Mouse (Mus musculus): ENCODE measurements at regions not wholly inside any gene's neighbourhood (a gene's known extent, or its start where the extent isn't known, plus 50 kb on each side); places are given as distances from the start of the nearest gene placed in this dataset.
A peak's percentile ranks its signal among the peaks of the same experiment; 100 is the strongest.

GRCm38 (mm10) chr1:107917037-107917436 lies 327.2 kb downstream of the Serpinb8 start:
- H3K27ac ChIP-seq, result no peak overlapping the region
- H3K9me3 ChIP-seq, result no peaks in the 10 kb centered on the region
- H3K27me3 ChIP-seq (replicated peaks), result no peaks in the 10 kb centered on the region
- H3K4me2 ChIP-seq, result no peak overlapping the region
- no peak overlapping the region for H3K9ac ChIP-seq
- no peaks in the 10 kb centered on the region for H3K36me3 ChIP-seq (replicated peaks)
- H3K4me1 ChIP-seq, result peaks cover 10% of the 10 kb centered on the region; the same call in 1 of the 2 replicates
- no peak for ATAC-seq (replicated peaks)
- 64% methylated on average over 5 of the region's 5 CpGs for WGBS
- H3K4me3 ChIP-seq, result no peak overlapping the region

GRCm38 (mm10) chr1:107941601-107942270 lies 351.9 kb downstream of the Serpinb8 start:
- H3K9me3 ChIP-seq, result no peaks in the 10 kb centered on the region
- H3K27ac ChIP-seq, result no peak overlapping the region
- H3K27me3 ChIP-seq (replicated peaks), result no peaks in the 10 kb centered on the region
- H3K4me1 ChIP-seq, result no peaks in the 10 kb centered on the region
- H3K4me3 ChIP-seq, result no peak overlapping the region
- ATAC-seq (replicated peaks), result no peak
- no peaks in the 10 kb centered on the region for H3K36me3 ChIP-seq (replicated peaks)
- H3K9ac ChIP-seq, result no peak overlapping the region
- no peak overlapping the region for H3K4me2 ChIP-seq
- WGBS, result 80% methylated on average over 5 of the region's 5 CpGs

GRCm38 (mm10) chr1:107946204-107946939 lies 356.6 kb downstream of the Serpinb8 start:
- Histone ChIP-seq H3K4me3 (no peak overlapping the region), H3K36me3 (replicated peaks) (no peaks in the 10 kb centered on the region), H3K9ac (no peak overlapping the region), H3K4me2 (no peak overlapping the region), H3K9me3 (no peaks in the 10 kb centered on the region), H3K27me3 (replicated peaks) (no peaks in the 10 kb centered on the region), H3K27ac (no peak overlapping the region), H3K4me1 (no peaks in the 10 kb centered on the region)
- no peak for ATAC-seq (replicated peaks)
- WGBS, result 57% methylated on average over 1 of the region's 1 CpGs

DNA sequence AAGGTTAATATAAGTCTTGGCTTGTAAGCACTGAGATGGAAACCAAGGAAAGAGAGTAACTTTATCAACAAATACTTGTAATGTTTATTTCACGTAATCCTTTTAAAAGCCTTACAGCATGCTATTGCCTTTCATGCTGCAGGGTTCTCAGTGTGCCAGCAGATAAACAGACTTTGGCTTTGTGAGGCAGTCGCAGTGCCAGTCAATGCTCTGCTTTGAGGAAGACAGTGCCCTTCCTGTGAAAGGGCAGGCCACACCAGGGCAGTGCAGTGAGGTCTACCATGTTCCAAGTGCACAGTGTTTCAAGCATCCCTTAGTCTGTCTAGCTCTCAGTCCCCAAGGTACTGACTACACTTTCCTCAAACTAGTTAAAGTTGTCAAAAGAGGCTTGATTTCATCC lies 360.6 kb downstream of the Serpinb8 start:
- Histone ChIP-seq H3K27me3 (replicated peaks) (no peaks in the 10 kb centered on the region), H3K27ac (no peak overlapping the region), H3K9me3 (no peaks in the 10 kb centered on the region), H3K4me1 (no peaks in the 10 kb centered on the region), H3K9ac (no peak overlapping the region), H3K4me2 (no peak overlapping the region), H3K4me3 (no peak overlapping the region), H3K36me3 (replicated peaks) (no peaks in the 10 kb centered on the region)
- WGBS, result 60% methylated on average over 2 of the region's 2 CpGs
- no peak for ATAC-seq (replicated peaks)

- no peaks in the 10 kb centered on the region for H3K4me1 ChIP-seq
- H3K4me2 ChIP-seq, result no peak overlapping the region
- H3K9me3 ChIP-seq, result no peaks in the 10 kb centered on the region
- no peak for ATAC-seq (replicated peaks)
- H3K36me3 ChIP-seq (replicated peaks), result no peaks in the 10 kb centered on the region
- no peak overlapping the region for H3K4me3 ChIP-seq
- no peak overlapping the region for H3K9ac ChIP-seq
- no peaks in the 10 kb centered on the region for H3K27me3 ChIP-seq (replicated peaks)
- no peak overlapping the region for H3K27ac ChIP-seq
These were observed 371.2 kb downstream of the Serpinb8 start for GRCm38 (mm10) chr1:107961009-107961408.

GRCm38 (mm10) chr1:107975626-107976335 lies 386.0 kb downstream of the Serpinb8 start:
- Histone ChIP-seq H3K4me2 (no peak overlapping the region), H3K36me3 (replicated peaks) (no peaks in the 10 kb centered on the region), H3K27ac (no peak overlapping the region), H3K9ac (no peak overlapping the region), H3K27me3 (replicated peaks) (no peaks in the 10 kb centered on the region), H3K4me3 (no peak overlapping the region), H3K4me1 (peaks cover 5% of the 10 kb centered on the region; the same call in 1 of the 2 replicates), H3K9me3 (no peaks in the 10 kb centered on the region)
- peak; percentile 57 for ATAC-seq (replicated peaks)
- WGBS, result 16% methylated on average over 8 of the region's 8 CpGs

GRCm38 (mm10) chr1:107977686-107978085 lies 387.9 kb downstream of the Serpinb8 start:
- Histone ChIP-seq H3K9ac (no peak overlapping the region), H3K36me3 (replicated peaks) (no peaks in the 10 kb centered on the region), H3K4me1 (peaks cover 5% of the 10 kb centered on the region; the same call in 1 of the 2 replicates), H3K27me3 (replicated peaks) (no peaks in the 10 kb centered on the region), H3K4me2 (no peak overlapping the region), H3K9me3 (no peaks in the 10 kb centered on the region), H3K27ac (no peak overlapping the region), H3K4me3 (no peak overlapping the region)
- 48% methylated on average over 2 of the region's 2 CpGs for WGBS
- ATAC-seq (replicated peaks), result no peak

GRCm38 (mm10) chr1:107978411-107978810 lies 388.6 kb downstream of the Serpinb8 start:
- 8% methylated on average over 5 of the region's 5 CpGs for WGBS
- Histone ChIP-seq H3K4me3 (no peak overlapping the region), H3K4me1 (peaks cover 5% of the 10 kb centered on the region; the same call in 1 of the 2 replicates), H3K4me2 (no peak overlapping the region), H3K27ac (no peak overlapping the region), H3K9ac (no peak overlapping the region), H3K27me3 (replicated peaks) (no peaks in the 10 kb centered on the region), H3K36me3 (replicated peaks) (no peaks in the 10 kb centered on the region), H3K9me3 (no peaks in the 10 kb centered on the region)
- peak; percentile 73 for ATAC-seq (replicated peaks)

DNA sequence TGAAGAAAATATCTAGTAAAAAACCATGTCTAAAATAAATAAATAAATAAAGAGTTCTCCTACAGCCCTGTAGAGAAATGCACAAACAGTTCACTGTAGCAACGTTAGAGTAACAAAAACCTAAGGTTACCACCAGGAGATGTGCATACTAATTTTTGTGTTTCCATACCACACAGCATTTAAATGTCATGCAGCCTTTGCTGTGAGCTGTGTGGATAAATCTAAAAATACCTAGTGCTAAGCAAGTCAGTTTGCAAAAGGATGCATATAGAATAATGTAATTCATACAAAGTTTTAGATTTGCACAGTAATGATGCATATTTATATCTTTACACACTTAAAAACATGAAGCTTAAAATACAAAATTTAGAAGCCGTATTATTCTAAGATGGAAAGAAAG lies 395.8 kb downstream of the Serpinb8 start:
- ATAC-seq (replicated peaks), result no peak
- Histone ChIP-seq H3K36me3 (replicated peaks) (no peaks in the 10 kb centered on the region), H3K27me3 (replicated peaks) (no peaks in the 10 kb centered on the region), H3K4me3 (no peak overlapping the region), H3K27ac (no peak overlapping the region), H3K4me2 (no peak overlapping the region), H3K9me3 (no peaks in the 10 kb centered on the region), H3K4me1 (no peaks in the 10 kb centered on the region), H3K9ac (no peak overlapping the region)
- WGBS, result 83% methylated on average over 2 of the region's 2 CpGs

DNA sequence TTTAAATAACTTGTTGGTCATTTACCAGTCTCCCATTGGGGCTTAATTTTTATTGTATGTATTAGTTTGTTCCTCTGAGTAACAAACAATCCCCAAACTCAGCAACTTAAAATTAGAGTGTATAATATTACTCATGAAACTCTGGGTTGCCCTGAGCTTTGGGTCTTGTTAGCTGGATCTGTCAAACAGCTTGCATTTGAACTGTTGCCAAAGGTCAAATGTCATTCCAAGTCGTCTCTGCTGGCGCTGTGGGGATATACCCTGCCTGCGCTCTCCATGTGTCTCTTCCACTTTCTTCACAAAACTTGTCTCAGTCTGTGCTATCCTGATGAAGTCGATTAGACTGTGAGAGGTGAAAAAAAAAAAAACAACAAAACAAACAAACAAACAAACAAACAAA lies 398.3 kb downstream of the Serpinb8 start:
- ATAC-seq (replicated peaks), result no peak
- Histone ChIP-seq H3K36me3 (replicated peaks) (no peaks in the 10 kb centered on the region), H3K4me2 (no peak overlapping the region), H3K27ac (no peak overlapping the region), H3K9me3 (no peaks in the 10 kb centered on the region), H3K4me3 (no peak overlapping the region), H3K4me1 (no peaks in the 10 kb centered on the region), H3K27me3 (replicated peaks) (no peaks in the 10 kb centered on the region), H3K9ac (no peak overlapping the region)
- 67% methylated on average over 4 of the region's 4 CpGs for WGBS

GRCm38 (mm10) chr1:107993013-107993412 lies 403.2 kb downstream of the Serpinb8 start:
- Histone ChIP-seq H3K36me3 (replicated peaks) (no peaks in the 10 kb centered on the region), H3K9me3 (no peaks in the 10 kb centered on the region), H3K4me1 (no peaks in the 10 kb centered on the region), H3K4me2 (no peak overlapping the region), H3K4me3 (no peak overlapping the region), H3K27me3 (replicated peaks) (no peaks in the 10 kb centered on the region), H3K27ac (no peak overlapping the region), H3K9ac (no peak overlapping the region)
- whole genome bisulfite sequencing, result 84% methylated on average over 4 of the region's 4 CpGs
- no peak for ATAC-seq (replicated peaks)

DNA sequence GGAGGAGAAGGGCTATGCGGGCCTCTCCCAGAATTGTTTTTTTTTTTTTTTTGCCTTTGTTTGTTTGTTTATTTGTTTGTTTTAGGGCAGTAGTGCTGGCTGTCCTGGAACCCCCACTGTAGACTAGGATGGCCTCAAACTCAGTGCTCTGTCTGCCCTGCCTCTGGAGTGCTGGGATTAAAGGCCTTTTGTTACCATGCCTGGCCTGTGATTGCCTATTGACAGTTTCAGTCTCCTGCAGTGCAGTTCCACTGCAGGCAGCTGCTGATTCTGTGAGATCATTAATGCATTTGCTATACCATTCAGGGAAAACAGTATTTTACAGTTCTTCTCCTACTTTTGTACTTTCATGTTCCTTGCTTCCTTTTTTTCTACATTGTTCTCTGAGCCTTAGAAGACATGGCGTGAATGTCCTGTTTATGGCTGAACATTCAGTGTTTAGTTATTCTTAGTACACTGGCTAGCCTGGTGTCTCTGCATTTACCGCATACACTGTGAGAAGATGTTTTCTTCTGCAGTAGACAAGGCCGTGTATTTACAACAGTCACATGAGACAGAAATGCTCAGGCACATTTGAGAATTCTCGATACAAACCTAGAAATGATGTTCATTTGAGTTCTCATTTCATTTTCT lies 434.0 kb downstream of the Serpinb8 start:
- WGBS, result 37% methylated on average over 5 of the region's 5 CpGs
- no peaks in the 10 kb centered on the region for H3K4me1 ChIP-seq
- H3K9me3 ChIP-seq, result no peaks in the 10 kb centered on the region
- ATAC-seq (replicated peaks), result no peak
- no peaks in the 10 kb centered on the region for H3K27me3 ChIP-seq (replicated peaks)
- no peak overlapping the region; the same call in 1 of the 2 replicates for H3K27ac ChIP-seq
- H3K4me3 ChIP-seq, result no peak overlapping the region
- H3K36me3 ChIP-seq (replicated peaks), result no peaks in the 10 kb centered on the region
- no peak overlapping the region for H3K4me2 ChIP-seq
- no peak overlapping the region for H3K9ac ChIP-seq
